Mouse (Mus musculus): ENCODE data around the gene Pcsk4.

DNA sequence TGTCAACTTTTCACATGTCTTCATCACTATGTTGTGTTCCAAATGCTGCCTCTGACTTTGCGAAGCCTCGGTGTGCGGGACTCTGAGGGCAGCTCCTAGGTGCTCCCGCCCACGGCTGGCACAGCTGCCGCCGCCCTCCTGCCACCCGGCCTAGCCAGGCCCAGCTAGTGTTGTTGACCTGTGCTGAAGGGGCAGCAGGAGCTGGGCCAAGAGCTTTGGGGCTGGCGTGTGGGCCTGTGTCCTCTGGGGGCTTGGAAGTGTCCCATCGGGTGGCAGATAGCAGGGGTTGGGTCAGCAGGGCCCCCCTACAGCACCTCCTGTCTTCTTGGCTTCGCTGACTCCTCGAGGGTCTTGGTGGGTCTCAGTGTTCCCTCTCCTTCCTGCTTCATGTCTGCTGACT, 50.0 kb downstream of the Pcsk4 start:
- TF ChIP-seq CTCF (IDR thresholded peaks at IDR 0.05; ENCODE audit: control insufficient read depth, insufficient read depth, insufficient read length): no peak
- no peak for TF ChIP-seq MAX (IDR thresholded peaks at IDR 0.05)
- no peak for TF ChIP-seq USF1 (IDR thresholded peaks at IDR 0.05; ENCODE audit: low read depth)
